In the genomic region with DNA sequence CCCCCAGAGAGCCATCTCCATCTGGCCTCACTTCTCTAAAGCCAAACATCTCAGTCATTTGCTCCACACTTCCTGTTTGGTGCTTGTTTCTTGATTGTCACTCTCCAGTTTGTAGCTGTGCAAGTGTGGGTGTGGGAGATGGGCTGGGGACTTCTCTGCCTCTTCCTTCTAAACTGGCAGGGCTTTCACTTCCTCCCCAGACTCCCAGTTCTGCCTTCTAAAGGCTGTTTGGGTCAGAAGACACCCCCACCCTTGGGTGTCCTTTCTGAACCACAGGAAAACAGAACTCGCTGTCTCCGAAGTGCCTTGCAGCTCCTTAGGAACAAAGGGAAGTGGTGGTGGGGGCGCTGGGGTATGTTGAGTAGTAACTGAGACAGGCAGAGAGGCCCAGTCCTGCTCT, we compare ENCODE assay signal across 8 mouse cellular contexts. TPM values are rescaled to one million over a fixed set of nuclear protein-coding genes. Genes with fewer than 3 reads are reported as not detected.
A peak's percentile ranks its signal among the peaks of the same experiment; 100 is the strongest.
DNase-seq lines count a peak whose midpoint lies in the region; ATAC-seq and TF ChIP-seq lines count a peak whose summit lies in the region.

No protein-coding gene starts in this region.

- ATAC-seq in kidney, embryonic 14.5 days (ENCODE audit: low FRiP score, low TSS enrichment) = no peak
- ATAC-seq in kidney, embryonic 16.5 days (ENCODE audit: low FRiP score, low TSS enrichment) = no peak

- no peaks in the 10 kb centered on the region for H3K79me2 ChIP-seq in MEL (ENCODE audit: control insufficient read depth, insufficient read depth, low read length, poor library complexity)

- H3K27ac ChIP-seq in kidney, adult 2 months (ENCODE audit: insufficient read depth, low read depth, low read length) = no peak overlapping the region
- no peak overlapping the region for H3K27ac ChIP-seq in kidney, embryonic 14.5 days (ENCODE audit: low read depth, low read length)
- peak overlapping the region; percentile 36; the same call in 1 of the 2 replicates for H3K27ac ChIP-seq in MEL (ENCODE audit: control insufficient read depth, low read depth, low read length)
- H3K27ac ChIP-seq in kidney, embryonic 16.5 days (ENCODE audit: low read length) = no peak overlapping the region

- WGBS in kidney, adult 2 months = 75% methylated on average over 3 of the region's 3 CpGs
- WGBS in kidney, embryonic 14.5 days = 77% methylated on average over 3 of the region's 3 CpGs
- WGBS in kidney, embryonic 16.5 days = 88% methylated on average over 3 of the region's 3 CpGs

- H3K36me3 ChIP-seq in kidney, adult 2 months (ENCODE audit: control insufficient read depth, insufficient read depth, low read length) = no peaks in the 10 kb centered on the region
- H3K36me3 ChIP-seq in kidney, embryonic 14.5 days (ENCODE audit: control insufficient read depth, insufficient read depth, low read length) = no peaks in the 10 kb centered on the region
- H3K36me3 ChIP-seq in MEL (ENCODE audit: control insufficient read depth in 1 of 2, insufficient read depth in 2 of 2, low read length in 2 of 2) = peaks cover 0 to 9% of the 10 kb centered on the region in 2 experiments; a peak in 2 of 4 replicates
- H3K36me3 ChIP-seq in kidney, embryonic 16.5 days (ENCODE audit: insufficient read depth, low read length) = no peaks in the 10 kb centered on the region

- no peak overlapping the region for H3K4me3 ChIP-seq in kidney, adult 2 months (ENCODE audit: insufficient read depth, low read depth, low read length)
- H3K4me3 ChIP-seq in kidney, embryonic 14.5 days (ENCODE audit: low read length) = no peak overlapping the region
- H3K4me3 ChIP-seq in MEL (ENCODE audit: control insufficient read depth in 1 of 2, insufficient read depth in 1 of 2, low read depth in 2 of 2, low read length in 2 of 2) = no peak overlapping the region
- H3K4me3 ChIP-seq in kidney, embryonic 16.5 days (ENCODE audit: low read length) = no peak overlapping the region

- no peak for TF ChIP-seq CTCF in kidney, adult 2 months (conservative IDR thresholded peaks at IDR 0.05; ENCODE audit: insufficient read depth, insufficient read length, low read depth, low read length)
- TF ChIP-seq CTCF in MEL (IDR thresholded peaks at IDR 0.05 in 2 of 3, conservative IDR thresholded peaks at IDR 0.05 in 1 of 3; ENCODE audit: control insufficient read depth in 1 of 3, insufficient read depth in 1 of 3, low read depth in 2 of 3, low read length in 3 of 3, poor library complexity in 1 of 3, severe bottlenecking in 1 of 3) = no peak

- 0 out of 2 replicates have a peak, but pooled peaks cover 5% of the 10 kb centered on the region for H3K4me1 ChIP-seq in kidney, adult 2 months (ENCODE audit: control insufficient read depth, insufficient read depth, low read length)
- H3K4me1 ChIP-seq in kidney, embryonic 14.5 days (ENCODE audit: control insufficient read depth, insufficient read depth, low read length) = peaks cover 8% of the 10 kb centered on the region; the same call in 1 of the 2 replicates
- H3K4me1 ChIP-seq in MEL (ENCODE audit: control insufficient read depth in 1 of 2, insufficient read depth in 2 of 2, low read length in 2 of 2) = peaks cover under 1 to 21% of the 10 kb centered on the region in 2 experiments; a peak in 3 of 4 replicates
- H3K4me1 ChIP-seq in kidney, embryonic 16.5 days (ENCODE audit: insufficient read depth, low read length) = peaks cover 12% of the 10 kb centered on the region

- H3K9ac ChIP-seq in kidney, embryonic 14.5 days (ENCODE audit: low read depth, low read length) = no peak overlapping the region
- peak overlapping the region; percentile 15 for H3K9ac ChIP-seq in MEL (ENCODE audit: control insufficient read depth, low read depth, low read length, poor library complexity, severe bottlenecking)
- no peak overlapping the region for H3K9ac ChIP-seq in kidney, embryonic 16.5 days (replicated peaks; ENCODE audit: low read length)

- no peaks in the 10 kb centered on the region for H3K27me3 ChIP-seq in kidney, adult 2 months (replicated peaks; ENCODE audit: control insufficient read depth, insufficient read depth, low read length)
- peaks cover 19% of the 10 kb centered on the region for H3K27me3 ChIP-seq in kidney, embryonic 14.5 days (ENCODE audit: control insufficient read depth, insufficient read depth, low read length)
- H3K27me3 ChIP-seq in MEL (ENCODE audit: control insufficient read depth in 1 of 2, insufficient read depth in 2 of 2, low read length in 2 of 2) = peaks cover 0 to 7% of the 10 kb centered on the region in 2 experiments; a peak in 2 of 4 replicates
- peaks cover 18% of the 10 kb centered on the region for H3K27me3 ChIP-seq in kidney, embryonic 16.5 days (ENCODE audit: insufficient read depth, low read length)

- TF ChIP-seq POLR2A in kidney, adult 2 months (IDR thresholded peaks at IDR 0.05; ENCODE audit: low read depth, low read length) = no peak
- no peak for TF ChIP-seq POLR2A in MEL (IDR thresholded peaks at IDR 0.05; ENCODE audit: control insufficient read depth in 1 of 2, insufficient read depth in 1 of 2, low read depth in 1 of 2, low read length in 2 of 2, poor library complexity in 1 of 2)

- peak; percentile 40 for DNase-seq in kidney, adult 2 months
- DNase-seq in MEL (ENCODE audit: low read depth, low spot score) = peak; percentile 78
- peak; percentile 16 to 19 for DNase-seq in layer of hippocampus, postnatal 36 days
- DNase-seq in natural killer cell, adult 2 months (ENCODE audit: low spot score in 2 of 2) = peak; percentile 4 to 68
- DNase-seq in neural tube, embryonic 10.5 days (ENCODE audit: extremely low spot score, low spot score) = no peak
- no peak for DNase-seq in retina, postnatal 1 day

- H3K9me3 ChIP-seq in kidney, embryonic 14.5 days (ENCODE audit: control insufficient read depth, low read length) = no peaks in the 10 kb centered on the region
- H3K9me3 ChIP-seq in MEL (replicated peaks; ENCODE audit: insufficient read depth, low read length) = no peaks in the 10 kb centered on the region
- no peaks in the 10 kb centered on the region for H3K9me3 ChIP-seq in kidney, embryonic 16.5 days (ENCODE audit: low read length)

- H3K4me2 ChIP-seq in kidney, embryonic 14.5 days (replicated peaks; ENCODE audit: low read depth, low read length) = no peak overlapping the region
- no peak overlapping the region for H3K4me2 ChIP-seq in kidney, embryonic 16.5 days (replicated peaks; ENCODE audit: low read depth, low read length)

- peak; percentile 7 to 33; a peak in 2 of 4 replicates for TF ChIP-seq EP300 in MEL (IDR thresholded peaks at IDR 0.05; ENCODE audit: low read depth in 1 of 2, low read length in 2 of 2)

- TF ChIP-seq RAD21 in MEL (IDR thresholded peaks at IDR 0.05; ENCODE audit: low read depth, low read length) = no peak

TF ChIP-seq in MEL, 35 proteins besides CTCF, POLR2A, EP300 and RAD21:
- TF ChIP-seq CHD2 (IDR thresholded peaks at IDR 0.05; ENCODE audit: low read length) (no peak), USF1 (IDR thresholded peaks at IDR 0.05; ENCODE audit: low read depth, low read length) (no peak), USF2 (IDR thresholded peaks at IDR 0.05; ENCODE audit: borderline replicate concordance in 1 of 2, insufficient read depth in 1 of 2, low read depth in 1 of 2, low read length in 2 of 2) (no peak), JUND (IDR thresholded peaks at IDR 0.05; ENCODE audit: low read depth, low read length) (no peak), CHD1 (IDR thresholded peaks at IDR 0.05; ENCODE audit: low read depth, low read length) (no peak), SIN3A (IDR thresholded peaks at IDR 0.05; ENCODE audit: low read length) (0 out of 2 replicates have a peak, but pooled peaks have one; percentile 27), ELF1 (IDR thresholded peaks at IDR 0.05; ENCODE audit: low read depth, low read length) (peak; percentile 39; the same call in 1 of the 2 replicates), ETS1 (IDR thresholded peaks at IDR 0.05; ENCODE audit: low read depth, low read length) (0 out of 2 replicates have a peak, but pooled peaks have one; percentile 17)

RNA-seq across cellular contexts. Expression of a gene that starts 1.8 kb away (rescaled TPM):
- polyA plus RNA-seq in kidney, adult 2 months (2012; rRNA removed) = 3.2 and 4.1 TPM in 2 replicates
- polyA plus RNA-seq in kidney, embryonic 14.5 days (2014; fragmentation: Nextera tagmentation; extraction: Ambion mirVana) = 0.55 and 1.1 TPM in 2 replicates
- 0.13 and 0.15 TPM in 2 replicates for total RNA-seq in MEL (2012; rRNA removed)
- polyA plus RNA-seq in MEL (2012; ENCODE audit: insufficient read depth in 1 of 2, insufficient read length in 2 of 2, low read depth in 1 of 2, low replicate concordance in 2 of 2, missing spikeins in 1 of 2) = 1 to 10 TPM in 1 of 2 experiments, not detected in 1; 3.4 TPM
- total RNA-seq in layer of hippocampus, postnatal 36 days (2021) = 1 to 10 TPM; 6.3 to 7.7 TPM
- polyA plus RNA-seq in kidney, embryonic 16.5 days (2015; fragmentation: Nextera tagmentation; extraction: Ambion mirVana) = 0.84 and 0.91 TPM in 2 replicates

RNA-seq across cellular contexts. Expression of a gene that starts 52.1 kb away (rescaled TPM):
- polyA plus RNA-seq in kidney, adult 2 months (2012; rRNA removed) = 21.9 and 23.5 TPM in 2 replicates
- polyA plus RNA-seq in kidney, embryonic 14.5 days (2014; fragmentation: Nextera tagmentation; extraction: Ambion mirVana) = 8.4 and 17.3 TPM in 2 replicates
- total RNA-seq in MEL (2012; rRNA removed) = 26.2 and 27.1 TPM in 2 replicates
- 10 to 100 TPM in 1 of 2 experiments, not detected in 1; 44.7 TPM for polyA plus RNA-seq in MEL (2012; ENCODE audit: insufficient read depth in 1 of 2, insufficient read length in 2 of 2, low read depth in 1 of 2, low replicate concordance in 2 of 2, missing spikeins in 1 of 2)
- 10 to 100 TPM; 82.7 to 86.9 TPM for total RNA-seq in layer of hippocampus, postnatal 36 days (2021)
- 11.7 and 15.3 TPM in 2 replicates for polyA plus RNA-seq in kidney, embryonic 16.5 days (2015; fragmentation: Nextera tagmentation; extraction: Ambion mirVana)

Comparison
In these comparisons a context has a peak if more than half of its experiments do, and no peak if none do; other contexts are left out.
1. DNase-seq: peak in kidney, adult 2 months (single experiment), MEL (single experiment), layer of hippocampus, postnatal 36 days (2 of 2) and natural killer cell, adult 2 months (2 of 2); none in neural tube, embryonic 10.5 days (single experiment) and retina, postnatal 1 day (single experiment).